Mouse (Mus musculus): ENCODE measurements around the gene Gm10188.

- no peak for TF ChIP-seq CTCF (IDR thresholded peaks at IDR 0.05; ENCODE audit: extremely low read depth, insufficient read depth, low read length)
- no peak for TF ChIP-seq POLR2A (IDR thresholded peaks at IDR 0.05; ENCODE audit: extremely low read depth, insufficient read depth, low read length)
These were observed 30.3 kb downstream of the Gm10188 start for GRCm38 (mm10) chr1:132199244-132199643.
